Mouse (Mus musculus) testis, adult 2 months (tissue): ENCODE measurements around the gene Arhgap24.

Experiments
- CTCF ChIP-seq: fragments of 200-500 bp; IDR thresholded peaks from 2 replicates; pipeline ENCODE4 v1.5.1; 2012; ENCODE audit warnings: low read depth, mild to moderate bottlenecking, inconsistent platforms, low read length, moderate library complexity; ENCODE audit not compliant: control insufficient read depth, insufficient read depth, insufficient replicate concordance
- POLR2A ChIP-seq: fragments of 200-500 bp; IDR thresholded peaks from 2 replicates; pipeline ENCODE4 v1.6.1; 2012; ENCODE audit warnings: low read depth, mild to moderate bottlenecking, inconsistent platforms, low read length, moderate library complexity; ENCODE audit not compliant: control insufficient read depth

- TF ChIP-seq CTCF (no peak), POLR2A (no peak)
Observed at GRCm38 (mm10) chr5:102453324-102453723, 27.9 kb upstream of the Arhgap24 start.
